In genomic region chr3:104330646-104331045, GRCm38 (mm10) we compare ENCODE assay signal across 11 mouse cellular contexts.
"Had no signal": no experiment of that assay in that cellular context is flagged by ENCODE, and none has a peak within 500 bp of the region (broad histone marks: within the 10 kb centered on the region; RNA-seq: fewer than 3 reads in every experiment).

No protein-coding gene starts in this region.

- H3K27me3 ChIP-seq: liver, embryonic 15.5 days; midbrain, embryonic 13.5 days; stomach, embryonic 15.5 days had no signal

- H3K4me3 ChIP-seq: left cerebral cortex, adult 2 months; limb, embryonic 10.5 days; liver, embryonic 15.5 days; midbrain, embryonic 13.5 days; stomach, embryonic 15.5 days had no signal

- H3K27ac ChIP-seq: left cerebral cortex, adult 2 months; limb, embryonic 10.5 days; liver, embryonic 15.5 days; midbrain, embryonic 13.5 days; stomach, embryonic 15.5 days had no signal

- ATAC-seq: lung, postnatal 0 days; midbrain, embryonic 13.5 days had no signal

- H3K4me2 ChIP-seq: liver, embryonic 11.5 days; liver, embryonic 15.5 days; midbrain, embryonic 13.5 days; stomach, embryonic 15.5 days had no signal

- H3K9me3 ChIP-seq: limb, embryonic 10.5 days; liver, embryonic 15.5 days; midbrain, embryonic 13.5 days; stomach, embryonic 15.5 days had no signal

- H3K9ac ChIP-seq: liver, embryonic 15.5 days; midbrain, embryonic 13.5 days; stomach, embryonic 15.5 days had no signal

- DNase-seq: lung, adult 2 months; lung, postnatal 36 days; right cerebral cortex, postnatal 14 days; thymus, postnatal 4 days had no signal

- H3K4me1 ChIP-seq: limb, embryonic 10.5 days; stomach, embryonic 15.5 days had no signal

- H3K36me3 ChIP-seq: limb, embryonic 10.5 days; liver, embryonic 15.5 days; midbrain, embryonic 13.5 days; stomach, embryonic 15.5 days had no signal
